Mouse (Mus musculus): Measurements from ENCODE around the gene Strn4.

Strn4 gene

DNA sequence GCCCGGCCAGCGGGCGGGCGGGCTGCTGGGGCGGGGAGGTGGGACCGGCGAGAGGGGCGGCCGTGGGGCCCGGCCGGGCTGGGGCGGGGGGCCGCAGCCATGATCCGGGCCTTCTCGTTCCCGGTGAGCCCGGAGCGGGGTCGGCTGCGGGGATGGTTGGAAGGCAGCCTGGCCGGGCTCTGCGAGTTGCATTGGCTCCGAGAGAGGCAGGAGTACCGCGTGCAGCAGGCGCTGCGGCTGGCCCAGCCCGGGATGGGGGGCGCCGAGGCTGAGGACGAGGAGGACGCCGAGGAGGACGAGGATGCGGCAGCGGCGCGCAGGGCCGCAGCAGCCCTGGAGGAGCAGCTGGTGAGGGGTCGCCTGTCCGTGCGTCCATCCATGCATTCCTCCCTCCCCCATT is 59.6 kb downstream of the Strn4 start:
- no peak for DNase-seq (ENCODE audit: low spot score in 2 of 2)

DNA sequence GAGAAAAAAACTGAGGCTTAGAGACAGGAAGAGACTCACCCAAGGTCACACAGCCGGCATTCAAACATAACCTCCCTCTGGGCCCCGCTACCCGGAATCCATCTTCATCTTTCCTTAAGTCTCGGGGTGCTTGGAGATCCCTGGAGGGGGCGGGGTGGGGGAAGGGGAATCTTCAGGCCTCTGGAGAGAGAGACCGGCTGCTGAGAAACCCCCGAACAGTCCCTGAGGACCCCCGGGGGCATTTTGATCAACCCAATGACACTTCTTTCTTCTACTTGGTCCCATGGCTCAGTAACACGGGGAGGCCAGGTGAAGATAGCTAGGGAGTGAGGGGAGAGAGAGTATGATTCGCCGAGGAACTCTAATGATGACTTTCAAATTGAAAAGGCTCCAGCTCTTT is 60.3 kb downstream of the Strn4 start:
- DNase-seq (ENCODE audit: low spot score in 2 of 2) = no peak

DNA sequence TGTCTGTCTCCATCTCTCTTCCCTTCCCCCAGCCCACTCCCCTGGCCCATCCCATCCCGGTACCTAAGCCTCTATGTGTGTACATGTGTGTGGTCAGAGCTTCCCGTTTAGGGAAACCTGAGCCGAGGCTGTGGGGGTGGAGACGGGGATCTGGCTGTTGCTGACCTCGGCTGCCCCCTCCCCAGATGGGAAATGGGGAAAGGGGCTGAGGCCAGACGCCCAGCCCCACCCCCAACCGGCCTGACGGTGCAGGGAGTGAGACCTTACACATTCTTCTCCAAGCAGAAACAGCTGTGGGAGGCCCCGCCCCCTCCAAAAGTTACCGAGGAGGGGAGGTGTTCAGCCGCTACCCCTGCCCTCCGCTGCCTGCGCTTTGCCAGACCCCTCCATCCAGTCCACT is 60.9 kb downstream of the Strn4 start:
- no peak for DNase-seq (ENCODE audit: low spot score in 2 of 2)

DNA sequence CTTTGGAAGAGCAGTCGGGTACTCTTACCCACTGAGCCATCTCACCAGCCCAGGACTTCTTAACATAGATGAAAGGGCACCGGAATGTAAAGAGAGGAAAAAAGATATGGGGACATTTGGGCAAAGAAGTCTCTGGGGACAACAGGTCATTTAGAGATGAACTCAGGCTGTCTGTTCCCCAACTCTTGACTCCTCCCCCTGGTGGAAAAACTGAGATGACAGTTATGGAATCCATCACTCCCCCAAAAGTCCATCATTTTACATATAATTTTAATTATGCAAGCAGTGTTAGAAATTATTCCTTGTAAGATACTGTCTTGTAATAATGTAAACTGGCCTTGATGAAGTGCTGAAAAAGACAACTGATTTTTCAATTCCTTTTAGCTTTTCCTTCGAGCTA is 62.0 kb downstream of the Strn4 start:
- no peak for DNase-seq (ENCODE audit: low spot score in 2 of 2)

DNA sequence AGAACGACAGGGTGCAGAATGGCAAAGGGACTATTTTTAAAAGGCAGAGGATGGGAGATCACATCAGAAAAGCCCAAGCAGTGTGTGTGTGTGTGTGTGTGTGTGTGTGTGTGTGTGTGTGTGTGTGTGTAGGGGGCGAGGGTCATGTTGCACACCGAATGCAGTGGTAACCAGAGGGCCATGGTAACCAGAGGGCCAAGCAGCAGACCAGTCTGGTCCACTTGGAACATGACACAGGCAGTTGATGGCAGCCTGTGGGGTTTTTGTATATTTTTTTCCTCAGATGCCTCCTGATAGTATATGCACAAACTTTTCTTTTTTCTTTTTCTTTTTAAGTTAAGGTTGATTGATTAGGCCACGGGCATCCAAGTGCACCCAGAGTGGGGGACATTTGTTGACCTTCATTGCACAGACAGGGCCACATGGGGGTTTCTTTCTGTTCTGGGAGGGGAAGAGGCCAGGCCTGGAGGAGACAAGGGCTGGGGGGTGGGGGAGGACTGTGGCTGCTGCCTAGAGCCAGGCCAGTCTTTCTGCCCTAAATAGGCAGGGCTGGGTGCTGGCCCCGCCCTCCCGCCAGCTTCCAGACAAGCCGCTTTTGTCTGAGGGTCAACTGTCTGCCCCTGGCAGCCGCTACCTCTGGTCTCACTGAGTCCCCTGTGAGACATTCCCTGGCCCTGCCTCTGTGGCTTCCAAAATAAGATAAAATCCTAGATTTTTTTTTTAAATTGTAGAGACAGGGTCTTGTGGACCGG is 64.3 kb downstream of the Strn4 start:
- no peak for DNase-seq (ENCODE audit: low spot score in 2 of 2)

DNA sequence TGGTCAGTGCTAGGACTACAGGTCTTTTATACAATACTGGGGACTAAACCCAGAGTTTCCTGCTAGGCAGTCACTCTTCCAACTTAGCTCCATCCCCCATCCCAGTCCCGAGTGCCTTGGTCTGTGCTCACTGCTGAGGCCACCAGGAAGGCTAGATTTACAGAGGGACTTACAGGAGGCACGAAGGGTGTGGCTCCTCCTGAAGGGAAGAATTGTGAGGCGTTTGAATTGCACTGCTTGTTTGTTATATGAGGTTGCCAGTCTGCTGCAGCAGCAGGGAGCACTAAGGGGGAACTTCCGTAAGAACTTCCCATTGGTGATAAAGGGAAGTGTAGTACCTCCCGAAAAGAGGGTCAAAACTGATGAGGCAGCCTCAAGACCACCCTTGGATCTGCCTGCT is 64.9 kb downstream of the Strn4 start:
- no peak for DNase-seq (ENCODE audit: low spot score in 2 of 2)

DNA sequence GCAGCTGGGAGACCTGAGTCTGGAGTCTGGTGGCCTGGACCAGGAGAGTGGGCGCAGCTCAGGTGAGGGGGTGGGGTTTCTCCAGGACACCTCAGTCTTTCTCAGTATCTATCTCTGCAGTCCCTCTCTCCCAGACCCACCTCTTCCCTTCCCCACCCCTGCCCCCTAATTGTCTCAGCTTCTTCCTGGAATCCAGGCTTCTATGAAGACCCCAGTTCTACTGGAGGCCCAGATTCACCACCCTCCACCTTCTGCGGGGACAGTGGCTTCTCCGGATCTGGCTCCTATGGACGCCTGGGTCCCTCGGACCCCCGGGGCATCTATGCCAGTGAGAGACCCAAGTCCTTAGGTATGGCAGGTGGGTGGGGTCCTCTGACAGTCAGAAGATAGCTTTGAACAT is 67.5 kb downstream of the Strn4 start:
- DNase-seq (ENCODE audit: low spot score in 2 of 2) = no peak

DNA sequence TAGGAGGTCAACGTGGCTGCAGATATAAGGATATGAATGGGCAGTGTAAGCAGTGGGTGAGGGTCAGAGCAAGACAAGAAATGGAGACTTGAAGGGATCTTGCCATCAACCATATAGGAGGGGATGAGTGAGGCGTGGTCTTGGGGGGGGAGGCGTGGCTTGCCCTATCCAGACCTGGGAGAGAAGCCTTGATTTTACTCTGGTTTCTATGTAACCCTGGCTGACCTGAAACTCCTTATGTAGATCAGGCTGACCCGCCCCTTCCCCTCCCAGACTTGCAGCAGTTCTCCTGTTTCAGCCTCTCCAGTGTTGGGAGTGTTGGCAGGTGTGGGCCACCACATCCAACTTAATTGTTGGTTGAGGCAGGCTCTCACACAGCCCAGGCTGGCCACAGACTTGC is 68.6 kb downstream of the Strn4 start:
- DNase-seq (ENCODE audit: low spot score in 2 of 2) = no peak

DNA sequence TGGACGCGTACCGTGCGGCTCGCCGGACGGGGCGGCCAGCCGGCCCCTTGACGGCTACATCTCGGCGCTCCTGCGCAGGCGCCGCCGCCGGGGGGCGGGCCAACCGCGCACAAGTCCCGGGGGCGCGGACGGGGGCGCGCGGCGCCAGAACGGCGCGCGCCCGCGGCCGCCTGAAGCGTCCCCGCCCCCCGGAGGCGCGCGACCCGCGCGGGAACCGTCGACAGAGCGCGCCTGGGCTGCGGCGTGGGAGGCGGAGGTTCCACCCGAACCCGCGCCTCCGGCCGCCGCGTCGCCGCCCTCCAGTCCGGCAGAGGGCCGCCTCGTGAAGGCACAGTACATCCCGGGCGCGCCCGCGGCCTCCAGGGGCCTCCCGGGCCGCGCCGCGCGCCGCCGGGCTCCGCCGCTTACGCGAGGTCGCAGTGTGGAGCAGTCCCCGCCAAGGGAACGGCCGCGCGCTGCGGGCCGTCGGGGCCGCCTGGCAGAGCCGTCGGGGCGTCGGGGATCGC is 69.6 kb downstream of the Strn4 start:
- DNase-seq (ENCODE audit: low spot score in 2 of 2) = no peak

DNA sequence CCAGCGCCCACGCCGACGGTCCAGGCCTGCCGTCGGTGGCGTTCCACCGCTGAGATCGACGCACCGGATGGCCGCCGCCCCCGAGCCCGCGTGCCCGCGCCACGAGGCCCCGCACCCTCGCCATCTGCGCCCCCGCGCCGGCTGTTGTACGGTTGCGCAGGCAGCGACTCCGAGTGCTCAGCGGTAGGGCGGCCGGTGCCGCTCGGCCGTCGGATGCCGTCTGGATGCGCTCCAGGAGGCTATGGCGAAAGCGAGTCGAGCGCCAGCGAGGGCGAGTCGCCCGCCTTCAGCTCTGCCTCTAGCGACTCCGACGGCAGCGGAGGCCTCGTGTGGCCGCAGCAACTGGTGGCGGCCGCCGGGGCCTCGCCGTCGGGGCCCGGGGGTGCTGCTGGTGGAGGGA is 70.2 kb downstream of the Strn4 start:
- DNase-seq (ENCODE audit: low spot score in 2 of 2) = no peak

All from spleen, postnatal 4 days (tissue).